Mouse (Mus musculus) liver, embryonic 16.5 days (tissue): ENCODE measurements around the gene Rac2. TPM values are rescaled to one million over a fixed set of nuclear protein-coding genes. Genes with fewer than 3 reads are reported as not detected.
A peak's percentile ranks its signal among the peaks of the same experiment; 100 is the strongest.

Source experiments
- ATAC-seq: fragments of 200-750 bp; cut with Nextera tagmentation; 2 replicates; pipeline ENCODE4 v1.8.0; 2017; ENCODE audit warnings: low read depth, mild to moderate bottlenecking, moderate number of reproducible peaks, moderate library complexity
- H3K27ac ChIP-seq: fragments of 300-500 bp; sonication (generic); 2 replicates; pipeline ENCODE4 v1.5.1; 2014; ENCODE audit warnings: mild to moderate bottlenecking, low read length
- H3K27me3 ChIP-seq: fragments of 300-500 bp; sonication (generic); 2 replicates; pipeline ENCODE4 v1.6.1; 2014; ENCODE audit warnings: low read depth, low read length, mixed read lengths; ENCODE audit not compliant: control insufficient read depth, insufficient read depth
- H3K36me3 ChIP-seq: fragments of 300-500 bp; sonication (generic); 2 replicates; pipeline ENCODE4 v1.6.1; 2014; ENCODE audit warnings: mild to moderate bottlenecking; ENCODE audit not compliant: control insufficient read depth, insufficient read depth
- H3K4me1 ChIP-seq: fragments of 300-500 bp; sonication (generic); 2 replicates; pipeline ENCODE4 v1.6.1; 2014; ENCODE audit warnings: low read depth, low read length, mixed read lengths; ENCODE audit not compliant: control insufficient read depth
- H3K4me2 ChIP-seq: fragments of 300-500 bp; sonication (generic); 2 replicates; pipeline ENCODE4 v1.6.1; 2014; ENCODE audit warnings: low read depth, low read length, mixed read lengths
- H3K4me3 ChIP-seq: fragments of 300-500 bp; sonication (generic); 2 replicates; pipeline ENCODE4 v1.5.1; 2014; ENCODE audit warnings: low read depth, mild to moderate bottlenecking, low read length
- H3K9ac ChIP-seq: fragments of 300-500 bp; sonication (generic); 2 replicates; pipeline ENCODE4 v1.6.1; 2014; ENCODE audit warnings: low read depth, low read length
- H3K9me3 ChIP-seq: fragments of 300-500 bp; sonication (generic); replicated peaks from 2 replicates; pipeline ENCODE4 v1.6.1; 2016; ENCODE audit warnings: low read length; ENCODE audit not compliant: control insufficient read depth
- WGBS: fragments of 180-500 bp; shearing (Covaris S2); extraction: QIAGEN DNeasy Blood & Tissue Kit; methylation state at CpG from one replicate; pipeline ENCODE4 v1.1.7; 2014; ENCODE audit not compliant: insufficient replicate concordance; 5-methylcytosine and 5-hydroxymethylcytosine counted together
- polyA plus RNA-seq: library from polyadenylated mRNA; unstranded; fragments of >200 nt; fragmentation: Nextera tagmentation; extraction: Ambion mirVana; gene quantifications from 2 replicates; pipeline ENCODE4 v1.2.1, GENCODE M21; 2015

The Rac2 gene
- polyA plus RNA-seq, 1 experiment from 2014 or later: 121 TPM

GRCm38 (mm10) chr15:78511951-78512350 lies 60.6 kb downstream of the Rac2 start:
- H3K4me2 ChIP-seq: no peak overlapping the region
- H3K9me3 ChIP-seq: no peaks in the 10 kb centered on the region
- H3K9ac ChIP-seq: no peak overlapping the region
- H3K4me3 ChIP-seq: no peak overlapping the region
- no peaks in the 10 kb centered on the region for H3K27me3 ChIP-seq
- H3K36me3 ChIP-seq: no peaks in the 10 kb centered on the region
- WGBS: 43% methylated on average over 7 of the region's 7 CpGs
- no peak overlapping the region for H3K27ac ChIP-seq
- ATAC-seq: peak; percentile 52
- no peaks in the 10 kb centered on the region; the same call in none of the 2 replicates for H3K4me1 ChIP-seq

- no peak overlapping the region for H3K27ac ChIP-seq
- no peak overlapping the region for H3K9ac ChIP-seq
- H3K4me1 ChIP-seq: no peaks in the 10 kb centered on the region; the same call in none of the 2 replicates
- no peaks in the 10 kb centered on the region for H3K9me3 ChIP-seq
- H3K36me3 ChIP-seq: no peaks in the 10 kb centered on the region
- H3K4me2 ChIP-seq: no peak overlapping the region
- H3K4me3 ChIP-seq: no peak overlapping the region
- H3K27me3 ChIP-seq: no peaks in the 10 kb centered on the region
- 55% methylated on average over 6 of the region's 6 CpGs for WGBS
- ATAC-seq: no peak
Measured at GRCm38 (mm10) chr15:78510736-78511135, 61.8 kb downstream of the Rac2 start.

- H3K9ac ChIP-seq: no peak overlapping the region
- no peak for ATAC-seq
- H3K4me2 ChIP-seq: no peak overlapping the region
- no peaks in the 10 kb centered on the region for H3K9me3 ChIP-seq
- H3K27me3 ChIP-seq: no peaks in the 10 kb centered on the region
- WGBS: 50% methylated on average over 8 of the region's 8 CpGs
- no peak overlapping the region for H3K4me3 ChIP-seq
- no peak overlapping the region for H3K27ac ChIP-seq
- H3K4me1 ChIP-seq: no peaks in the 10 kb centered on the region; the same call in none of the 2 replicates
- no peaks in the 10 kb centered on the region for H3K36me3 ChIP-seq
Measured at GRCm38 (mm10) chr15:78510121-78510576, 62.4 kb downstream of the Rac2 start.

- H3K4me2 ChIP-seq: no peak overlapping the region
- 47% methylated on average over 12 of the region's 12 CpGs for WGBS
- no peak overlapping the region for H3K9ac ChIP-seq
Measured at GRCm38 (mm10) chr15:78509297-78509899, 63.2 kb downstream of the Rac2 start.

More at GRCm38 (mm10) chr15:78509297-78509899, 63.2 kb downstream of the Rac2 start:
- no peaks in the 10 kb centered on the region for H3K36me3 ChIP-seq
- no peak for ATAC-seq
- H3K4me3 ChIP-seq: no peak overlapping the region
- no peaks in the 10 kb centered on the region for H3K9me3 ChIP-seq
- no peak overlapping the region for H3K27ac ChIP-seq
- H3K27me3 ChIP-seq: no peaks in the 10 kb centered on the region
- H3K4me1 ChIP-seq: no peaks in the 10 kb centered on the region; the same call in none of the 2 replicates

Other genes starting within 250 kb of the Rac2 start
- gene Csf2rb, start 247.0 kb downstream of the Rac2 start, polyA plus RNA-seq: 5.7 and 7.1 TPM in 2 replicates
- 0.13 TPM in 1 of 2 replicates, not detected in the other for gene Tex33, start 176.9 kb downstream of the Rac2 start, polyA plus RNA-seq
- 240 and 265 TPM in 2 replicates for gene Tst, start 166.9 kb downstream of the Rac2 start, polyA plus RNA-seq
- 5.9 and 7.5 TPM in 2 replicates for gene Mpst, start 166.4 kb downstream of the Rac2 start, polyA plus RNA-seq
- 3.6 and 4.9 TPM in 2 replicates for gene Kctd17, start 144.2 kb downstream of the Rac2 start, polyA plus RNA-seq
- gene Tmprss6, start 104.1 kb downstream of the Rac2 start, polyA plus RNA-seq: 29.6 and 33.7 TPM in 2 replicates
- gene Il2rb, start 77.5 kb downstream of the Rac2 start, polyA plus RNA-seq: 0.63 and 1.1 TPM in 2 replicates
- 3.6 and 5.3 TPM in 2 replicates for gene C1qtnf6, start 41.4 kb downstream of the Rac2 start, polyA plus RNA-seq
- 0.02 TPM in 1 of 2 replicates, not detected in the other for gene Sstr3, start 28.1 kb downstream of the Rac2 start, polyA plus RNA-seq
- 12.5 and 13.5 TPM in 2 replicates for gene Cyth4, start 24.3 kb upstream of the Rac2 start, polyA plus RNA-seq
- gene Elfn2, start 146.0 kb upstream of the Rac2 start, polyA plus RNA-seq: not detected in 2 replicates
- 4.5 and 5.4 TPM in 2 replicates for gene Mfng, start 200.7 kb upstream of the Rac2 start, polyA plus RNA-seq
- gene Card10, start 230.3 kb upstream of the Rac2 start, polyA plus RNA-seq: 1.8 and 2.1 TPM in 2 replicates